Mouse (Mus musculus): ENCODE data around the gene Epha5.

Epha5 gene

DNA sequence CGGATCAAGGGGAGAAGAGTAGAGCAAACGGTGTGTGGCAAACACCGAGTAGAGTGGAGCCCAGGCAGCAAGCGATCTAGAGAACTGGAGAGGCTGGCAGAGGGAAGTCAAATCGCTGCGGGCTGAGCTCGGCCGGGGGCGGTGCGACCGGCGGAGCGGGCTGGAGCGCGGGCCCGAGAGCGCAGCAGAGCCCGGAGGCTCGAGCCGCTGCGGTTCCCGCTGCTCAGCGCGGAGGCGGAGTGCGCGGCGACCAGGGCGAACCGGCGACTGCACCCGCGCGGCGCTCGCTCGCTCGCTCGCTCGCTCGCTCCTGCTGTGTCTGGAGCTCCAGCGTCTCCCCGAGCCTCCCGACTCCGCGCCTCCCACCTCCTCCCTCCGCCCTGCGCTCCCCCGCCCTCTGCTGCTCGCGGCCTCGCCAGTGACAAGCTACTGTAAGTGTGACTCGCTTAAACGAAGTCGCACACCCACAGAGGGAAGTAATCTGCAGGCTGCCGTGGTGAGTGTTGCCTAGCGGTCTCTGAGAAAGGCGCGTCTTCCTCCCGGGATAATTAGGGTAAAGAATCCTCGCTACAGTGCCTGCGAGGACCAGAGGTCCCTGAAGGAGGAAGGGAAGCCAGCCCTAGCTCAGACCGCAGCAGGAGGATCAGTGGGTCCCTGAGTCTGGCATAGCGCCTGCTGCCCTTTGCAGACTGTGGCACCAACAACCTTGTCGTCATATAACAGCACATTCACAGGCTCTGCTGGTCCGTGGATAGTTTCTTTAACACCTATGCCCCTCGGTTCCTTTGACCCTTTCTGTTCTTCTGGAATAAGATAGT, at the start of gene Epha5:
Gene Epha5, minus strand, starts transcription at position 321 of the 818 bp plus-strand sequence.
- DNase-seq (ENCODE audit: low spot score in 2 of 2): no peak

DNA sequence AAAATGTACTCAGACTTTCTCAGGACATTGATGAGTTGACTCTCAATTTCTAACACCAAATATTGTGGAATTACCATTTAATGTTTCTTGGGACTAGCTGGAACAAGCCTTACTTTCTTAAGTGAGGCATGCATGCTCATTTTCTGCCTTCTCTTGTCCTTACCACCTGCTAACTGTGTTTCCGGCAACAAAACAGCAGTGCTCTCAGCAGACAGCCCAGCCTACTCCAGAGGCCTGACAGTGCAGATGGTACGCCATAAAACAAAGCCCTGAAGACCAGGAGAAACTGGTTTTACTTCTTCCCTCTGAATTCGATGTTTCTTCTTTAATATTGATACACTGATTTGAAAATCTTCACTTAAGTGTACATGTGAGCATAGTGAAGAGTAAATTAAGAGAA, 39.0 kb upstream of the Epha5 start:
- no peak for DNase-seq (ENCODE audit: low spot score in 2 of 2)

DNA sequence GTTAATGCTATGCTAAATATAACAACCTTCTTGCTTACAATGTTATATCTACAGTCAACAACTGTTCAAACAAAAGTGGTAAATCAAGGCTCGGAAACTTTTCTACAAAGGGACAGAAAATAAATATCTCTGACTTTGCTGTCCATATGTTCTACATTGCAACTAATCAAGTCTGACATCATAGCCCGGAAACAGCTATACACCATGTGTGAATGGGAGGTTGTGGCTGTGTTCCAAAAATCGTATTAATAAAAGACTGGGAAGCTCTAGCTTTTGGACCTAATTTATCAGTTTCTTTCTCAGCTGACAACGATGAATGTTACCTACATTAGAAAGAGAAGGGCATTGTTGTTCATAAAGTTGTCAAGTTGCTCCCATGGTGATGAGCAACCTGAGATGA, 37.5 kb upstream of the Epha5 start:
- DNase-seq (ENCODE audit: low spot score in 2 of 2): no peak

DNA sequence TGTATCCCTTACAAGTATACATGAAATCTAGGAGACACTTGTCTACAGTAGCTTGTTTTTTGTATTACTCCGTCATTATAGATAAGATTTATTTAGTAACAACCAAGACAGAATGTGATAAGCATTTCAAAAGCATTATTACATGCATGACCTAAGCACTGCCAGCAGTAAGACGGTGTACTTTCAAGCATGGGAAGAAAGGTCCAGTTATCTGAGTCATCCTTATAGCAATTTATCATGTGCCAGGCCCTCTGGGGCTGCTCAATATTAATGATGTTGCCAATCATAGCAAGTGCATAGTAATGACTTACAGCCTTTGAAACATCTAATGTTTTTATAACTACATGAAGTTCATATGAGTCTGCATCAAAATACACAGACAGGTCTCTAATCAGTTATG, 36.7 kb upstream of the Epha5 start:
- DNase-seq (ENCODE audit: low spot score in 2 of 2): no peak

DNA sequence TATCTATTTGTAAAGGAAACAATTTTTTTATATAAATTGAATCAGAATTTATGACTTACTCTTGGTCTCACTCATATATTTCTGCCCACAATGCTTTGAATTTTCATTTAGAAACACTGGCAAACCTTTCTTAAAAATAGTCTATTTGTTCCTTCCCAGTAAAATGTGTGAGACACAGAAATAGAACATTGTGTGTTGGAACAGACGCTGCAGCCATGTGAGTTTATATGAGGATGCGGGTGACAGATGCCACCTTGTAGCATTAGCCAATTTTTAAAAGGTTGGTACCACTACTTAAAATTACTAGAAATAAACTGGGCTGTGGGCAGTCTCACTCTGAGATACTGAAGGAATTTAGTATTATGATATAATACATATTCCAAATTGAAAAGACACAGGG, 23.1 kb upstream of the Epha5 start:
- DNase-seq (ENCODE audit: low spot score in 2 of 2): no peak

DNA sequence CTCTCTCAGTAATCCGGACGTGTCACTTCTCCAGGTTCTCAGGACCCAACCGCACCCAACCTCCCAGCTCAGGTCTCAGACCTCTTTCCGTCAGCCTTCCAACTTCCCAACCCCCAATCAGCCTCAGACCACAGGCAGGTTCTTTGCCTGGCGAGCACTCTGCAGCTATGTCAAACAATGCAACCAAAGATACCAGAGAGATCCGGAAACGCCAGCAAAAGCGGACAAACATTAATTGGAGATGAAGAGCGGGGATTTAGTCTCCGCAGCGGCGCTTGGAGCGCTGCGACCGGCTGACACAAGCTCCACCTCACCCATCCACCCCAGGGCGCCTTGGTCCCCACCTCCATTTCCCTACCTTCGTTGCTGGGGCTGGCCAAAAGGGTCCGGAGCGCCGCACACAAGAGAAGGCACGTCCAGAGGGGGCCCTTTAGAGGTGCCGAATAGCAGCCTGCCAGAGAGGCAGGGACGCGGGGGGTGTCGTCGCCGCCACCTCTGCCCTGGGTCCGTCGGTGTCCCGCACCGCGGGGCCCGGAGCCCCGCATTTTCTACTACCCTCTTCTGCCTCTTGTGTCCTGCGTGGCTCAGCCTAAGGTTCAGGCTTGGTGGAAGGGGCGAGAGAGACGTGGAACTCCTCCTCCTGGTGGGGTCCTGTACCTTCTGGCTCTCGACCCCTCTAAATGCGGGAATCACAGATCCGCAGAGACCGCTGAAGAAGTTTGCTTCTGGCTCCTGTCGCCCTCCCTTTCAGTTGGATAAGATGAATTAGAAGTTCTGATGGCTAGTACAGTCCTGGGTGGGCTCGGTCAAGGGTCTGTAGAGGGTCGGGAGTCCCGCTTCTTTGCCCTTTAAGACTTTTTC, 991 bp downstream of the Epha5 start:
- no peak for DNase-seq (ENCODE audit: low spot score in 2 of 2)

DNA sequence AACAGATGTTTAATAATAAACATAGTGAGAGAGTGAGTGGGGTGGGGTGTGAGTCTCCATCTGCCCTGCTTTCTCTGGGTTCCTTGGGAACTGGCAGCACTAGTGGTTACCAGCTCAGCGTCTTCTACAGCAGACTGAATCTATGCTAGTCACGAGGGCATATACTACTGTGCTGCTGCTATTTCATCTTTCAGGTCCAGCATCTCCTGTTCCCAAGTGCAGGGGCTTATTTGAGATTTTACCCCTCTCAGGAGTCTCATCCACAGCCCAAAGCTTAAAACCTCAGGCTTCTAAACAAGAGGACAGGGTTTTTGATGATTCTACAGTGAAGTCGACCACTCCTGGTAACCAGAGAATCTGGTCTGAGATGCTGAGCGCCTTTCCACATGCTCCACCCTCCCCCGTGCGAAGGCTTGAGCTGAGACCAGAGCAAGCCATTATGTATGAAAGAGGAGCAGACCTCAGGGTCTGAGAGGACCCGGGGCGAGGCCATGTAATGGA, 2.2 kb downstream of the Epha5 start:
- DNase-seq (ENCODE audit: low spot score in 2 of 2): no peak

DNA sequence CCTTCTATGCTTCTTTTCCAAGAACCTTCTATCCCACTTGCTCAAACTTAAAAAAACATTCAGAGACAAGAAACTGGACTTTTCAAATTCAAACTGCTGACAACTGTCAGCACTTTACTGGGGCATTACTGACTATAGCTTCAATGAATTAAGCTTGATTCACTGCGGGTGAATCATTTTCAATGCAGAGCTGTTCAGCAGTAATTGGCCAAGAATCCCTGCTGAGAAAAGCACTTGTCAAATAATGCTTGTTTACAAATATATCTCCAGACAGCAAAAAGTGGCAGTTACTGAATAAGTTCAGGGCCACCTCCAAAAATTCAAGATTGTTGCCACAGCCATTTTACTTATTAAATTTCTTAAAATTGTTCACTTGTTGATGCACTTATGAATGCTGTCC, 4.2 kb downstream of the Epha5 start:
- DNase-seq (ENCODE audit: low spot score in 2 of 2): no peak

DNA sequence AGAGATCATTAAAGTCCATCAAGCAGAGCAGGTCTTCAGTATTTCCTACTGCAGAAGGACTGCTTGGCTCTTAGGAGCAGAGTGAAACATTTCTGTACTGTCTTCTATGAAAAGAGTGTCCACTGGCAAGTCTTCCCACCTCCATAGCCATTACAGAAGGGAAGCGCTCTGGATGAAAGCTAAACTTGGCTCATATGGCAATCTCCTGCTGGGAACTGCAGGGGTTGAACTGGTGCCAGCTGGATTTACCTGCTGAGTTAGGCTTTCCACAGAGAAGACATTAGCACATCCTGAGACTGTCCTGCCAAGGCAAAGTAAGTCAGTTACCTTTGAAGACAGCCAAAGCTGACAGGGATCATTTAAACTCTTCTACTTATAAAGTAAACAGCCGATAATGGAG, 8.8 kb downstream of the Epha5 start:
- DNase-seq (ENCODE audit: low spot score in 2 of 2): no peak

DNA sequence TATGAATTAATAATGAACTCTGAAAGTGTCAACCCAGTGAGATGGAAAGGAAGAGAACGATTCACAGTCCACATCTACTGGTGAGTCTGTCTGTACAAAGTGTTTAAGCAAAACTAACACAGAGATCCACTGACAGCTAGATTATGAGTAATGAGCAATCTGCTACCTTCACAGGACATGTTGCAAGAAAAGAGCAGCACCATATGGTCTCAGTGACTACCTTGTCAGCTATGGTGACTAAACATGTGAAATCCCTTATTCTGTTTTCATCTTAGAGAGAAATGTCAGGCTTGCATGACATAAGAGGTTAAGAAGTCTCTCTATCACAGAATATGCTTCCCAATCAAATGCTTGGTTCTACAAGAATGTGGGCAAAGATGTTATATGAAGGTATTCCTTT, 20.1 kb downstream of the Epha5 start:
- DNase-seq (ENCODE audit: low spot score in 2 of 2): no peak

DNA sequence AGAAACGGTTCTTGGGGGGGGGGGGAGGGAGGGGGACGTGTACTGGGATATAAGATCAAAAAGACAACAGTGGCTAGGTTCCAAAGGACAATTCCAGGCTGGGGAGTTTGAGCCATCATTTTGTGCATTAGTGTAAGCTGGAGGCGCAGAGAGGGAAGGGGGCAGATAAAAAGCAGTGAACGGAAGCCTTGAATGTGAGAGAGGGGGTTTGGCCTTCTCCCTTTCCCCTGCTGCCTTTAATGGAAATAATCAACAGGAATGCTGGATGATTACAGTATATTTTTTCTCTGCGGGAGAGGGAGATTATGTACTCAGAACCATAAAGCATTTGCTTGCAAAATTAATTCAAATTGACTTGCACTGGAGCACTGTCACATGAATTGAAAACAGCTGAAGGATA, 51.8 kb downstream of the Epha5 start:
- DNase-seq (ENCODE audit: low spot score in 2 of 2): no peak

DNA sequence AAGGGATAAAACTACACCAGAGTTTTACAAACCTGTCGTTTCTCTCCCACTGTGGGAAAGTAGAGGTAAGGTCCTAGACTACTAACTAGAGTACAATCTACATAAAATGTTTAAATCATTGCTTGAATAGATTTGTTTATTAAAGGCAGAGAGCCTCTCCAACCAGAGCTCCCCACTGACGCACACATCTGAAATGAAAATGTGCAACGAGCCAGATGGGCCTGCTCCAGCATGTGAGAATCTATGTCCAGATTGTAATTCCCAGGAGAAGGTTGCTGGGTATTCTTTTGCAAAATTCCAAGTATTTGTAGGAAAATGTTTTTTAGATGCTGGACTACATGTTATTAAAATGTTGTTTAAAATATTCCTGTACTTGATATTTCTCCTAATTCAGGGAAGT, 57.8 kb downstream of the Epha5 start:
- no peak for DNase-seq (ENCODE audit: low spot score in 2 of 2)

DNA sequence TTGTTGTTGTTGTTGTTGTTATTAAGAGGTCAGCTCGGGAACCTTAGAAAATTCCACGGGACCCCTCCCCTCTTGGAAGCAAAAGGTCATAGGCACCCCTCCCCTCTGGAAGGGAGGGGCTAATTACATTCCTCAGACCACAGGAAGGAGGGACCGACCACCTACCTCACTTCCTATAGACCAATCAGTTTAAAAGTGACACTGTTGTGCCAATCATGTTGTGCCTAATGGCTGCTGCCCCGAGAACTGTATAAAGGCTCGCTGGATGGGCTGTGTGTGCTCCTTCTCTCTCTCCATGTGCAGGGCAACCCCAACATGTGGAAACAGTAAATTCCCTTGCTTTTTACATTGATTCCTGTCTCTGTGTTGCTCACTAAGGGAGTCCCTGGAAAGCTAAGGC, 64.1 kb downstream of the Epha5 start:
- no peak for DNase-seq (ENCODE audit: low spot score in 2 of 2)

DNA sequence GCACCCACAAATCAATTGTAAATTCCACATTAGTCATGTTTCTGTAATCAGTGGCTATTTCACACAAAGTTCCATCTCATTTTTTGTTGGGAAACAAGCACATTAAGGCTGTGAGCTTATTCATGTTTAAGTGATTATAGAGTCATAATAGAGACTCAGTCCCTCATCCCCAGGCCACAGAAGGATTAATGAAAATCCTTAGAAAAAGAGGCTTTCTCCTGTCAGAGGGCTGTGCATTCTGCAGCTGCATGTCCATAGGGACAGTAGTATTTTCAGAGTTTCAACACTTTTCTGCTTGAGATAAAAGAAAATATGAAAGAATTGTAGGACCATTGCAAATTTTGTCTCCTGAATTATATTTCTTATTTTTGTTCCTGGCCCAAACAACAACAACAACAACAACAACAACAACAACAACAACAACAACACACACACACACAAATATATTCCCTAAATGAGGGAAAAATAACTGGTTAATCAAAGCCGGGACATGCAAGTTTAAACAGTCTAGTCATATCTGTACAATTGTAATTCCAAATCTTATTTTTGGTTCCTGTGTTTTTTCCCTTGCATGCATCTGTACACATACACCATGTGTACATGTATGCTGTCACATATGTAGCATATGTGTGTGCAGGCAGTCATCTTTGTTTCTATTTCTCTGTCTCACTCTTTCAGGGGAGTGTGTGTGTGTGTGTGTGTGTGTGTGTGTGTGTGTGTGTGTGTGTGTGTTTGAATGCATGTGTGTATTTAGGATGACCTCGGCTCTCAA, 70.3 kb downstream of the Epha5 start:
- DNase-seq (ENCODE audit: low spot score in 2 of 2): no peak

DNA sequence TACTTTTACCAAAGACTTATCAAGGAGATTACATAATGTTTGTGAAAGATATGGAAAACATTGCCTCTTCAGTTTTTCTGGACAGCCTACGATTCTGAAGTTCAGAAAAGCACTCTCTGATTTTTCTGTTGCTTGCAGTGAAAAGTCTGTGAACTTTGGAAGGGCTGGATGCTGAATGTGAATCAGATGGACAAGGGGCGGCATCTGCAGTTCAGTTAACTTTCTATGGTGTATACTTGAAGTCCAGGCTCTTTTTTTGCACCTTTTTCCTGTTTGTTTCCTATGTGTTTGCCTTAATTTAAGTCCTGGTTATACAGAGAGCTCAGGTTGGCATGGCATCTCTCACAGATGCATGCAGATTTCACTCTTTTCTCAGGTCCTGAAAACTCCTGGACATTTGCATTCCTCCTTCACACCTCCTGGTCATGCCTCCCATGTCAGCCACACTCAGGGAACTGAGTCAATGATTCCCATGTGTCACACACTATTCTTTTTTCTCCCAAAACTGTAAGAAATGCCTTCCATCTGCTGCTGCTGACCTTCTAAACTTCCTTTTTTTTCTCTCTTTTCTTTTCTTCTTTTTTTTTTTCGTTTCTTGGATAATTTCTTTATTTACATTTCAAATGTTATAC, 81.2 kb downstream of the Epha5 start:
- DNase-seq (ENCODE audit: low spot score in 2 of 2): no peak

DNA sequence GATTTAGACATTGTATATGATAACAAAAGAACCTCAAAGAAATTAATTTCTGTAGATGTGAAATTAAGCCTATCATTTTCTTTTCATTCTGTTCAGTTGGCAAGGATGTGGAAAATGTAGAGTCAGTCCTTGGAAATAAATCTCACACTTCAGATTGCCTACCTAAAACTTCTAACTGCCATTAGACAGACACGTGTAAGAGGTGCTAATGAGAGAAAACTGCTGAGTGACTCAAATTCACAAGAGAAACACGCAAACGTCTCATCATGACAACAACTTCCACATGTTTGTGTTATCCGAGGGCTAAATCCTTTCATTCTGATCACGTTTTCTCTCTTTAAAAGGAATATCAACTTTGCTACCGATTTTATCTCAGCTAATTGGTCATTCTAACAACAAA, 82.7 kb downstream of the Epha5 start:
- DNase-seq (ENCODE audit: low spot score in 2 of 2): no peak

DNA sequence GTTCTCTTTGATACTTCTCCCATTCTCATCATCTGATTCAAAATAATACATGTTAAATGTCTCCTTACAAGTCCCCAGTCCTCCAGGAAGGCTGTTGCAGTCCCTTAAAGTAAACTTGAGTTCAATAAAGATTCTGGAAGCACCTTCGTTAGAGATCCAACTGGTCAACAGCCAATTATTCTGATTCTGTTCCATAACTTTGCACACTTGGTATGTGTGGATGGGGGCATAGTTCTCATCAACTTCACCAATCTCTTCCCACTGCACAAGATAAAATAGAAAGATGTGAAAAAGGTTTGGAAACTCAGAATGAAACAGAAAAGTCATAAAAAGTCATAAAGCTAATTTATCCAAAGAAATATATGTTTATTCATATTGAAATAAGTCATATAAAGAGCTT, 85.6 kb downstream of the Epha5 start:
- no peak for DNase-seq (ENCODE audit: low spot score in 2 of 2)

DNA sequence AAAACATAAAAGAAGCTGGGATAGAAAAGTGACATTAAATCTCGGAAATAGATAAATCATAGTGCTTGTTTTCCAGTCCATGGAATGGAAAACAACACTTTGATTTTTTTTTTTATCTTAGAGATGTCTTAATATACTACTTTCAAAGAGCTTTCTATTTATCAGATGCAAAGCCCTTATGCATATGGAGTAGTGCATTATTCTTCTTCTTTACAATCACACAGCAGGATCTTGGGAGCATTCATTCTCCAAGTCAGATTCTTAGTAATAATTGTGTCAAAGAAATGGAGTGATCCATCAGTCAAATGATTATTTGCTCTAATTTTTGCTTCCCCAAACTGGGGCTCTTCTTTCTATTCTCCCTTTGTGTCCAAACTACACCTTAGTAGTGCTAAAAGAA, 96.6 kb downstream of the Epha5 start:
- no peak for DNase-seq (ENCODE audit: low spot score in 2 of 2)

DNA sequence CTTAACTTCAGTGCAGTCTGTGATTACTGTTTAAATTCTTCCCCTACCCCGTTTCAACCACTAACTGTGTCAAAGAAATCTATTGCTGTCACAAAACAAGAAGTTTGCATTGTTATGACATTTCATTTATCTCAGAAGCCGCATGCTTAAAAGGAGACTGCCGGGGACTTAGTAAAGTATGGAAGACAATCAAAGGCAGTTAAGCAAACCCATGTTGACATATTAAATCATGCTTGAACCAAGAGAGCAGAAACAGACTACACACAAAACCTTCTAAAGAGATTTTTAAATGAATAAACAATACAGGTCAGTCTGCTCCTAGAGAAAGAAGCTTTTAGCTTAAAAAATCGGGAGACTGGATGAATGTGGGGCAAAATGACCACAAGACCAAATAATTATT, 97.0 kb downstream of the Epha5 start:
- DNase-seq (ENCODE audit: low spot score in 2 of 2): no peak

DNA sequence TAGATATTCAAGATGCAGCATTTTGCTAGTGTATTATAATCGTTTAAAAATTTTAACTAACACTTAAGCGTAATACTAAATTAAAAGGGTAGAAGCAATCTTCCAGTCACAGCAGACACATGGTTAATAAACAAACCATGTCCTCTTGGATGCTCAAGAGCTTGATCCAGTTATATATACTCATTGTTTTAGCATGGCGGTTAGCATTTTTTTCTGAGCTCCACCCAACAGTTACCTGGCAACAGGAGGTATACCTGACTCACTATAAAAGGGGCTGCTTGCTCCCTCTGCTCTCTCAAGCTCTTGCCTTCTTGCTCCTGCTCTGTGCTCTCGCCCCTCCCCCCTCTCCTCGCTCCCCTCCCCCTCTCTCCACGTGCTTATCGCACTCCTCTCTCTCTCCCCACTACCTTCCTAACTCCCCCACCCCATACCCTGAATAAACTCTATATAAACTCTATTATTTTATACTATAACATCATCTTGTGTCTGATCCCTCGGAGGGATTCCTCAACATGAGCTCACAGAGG, 98.3 kb downstream of the Epha5 start:
- no peak for DNase-seq (ENCODE audit: low spot score in 2 of 2)

DNA sequence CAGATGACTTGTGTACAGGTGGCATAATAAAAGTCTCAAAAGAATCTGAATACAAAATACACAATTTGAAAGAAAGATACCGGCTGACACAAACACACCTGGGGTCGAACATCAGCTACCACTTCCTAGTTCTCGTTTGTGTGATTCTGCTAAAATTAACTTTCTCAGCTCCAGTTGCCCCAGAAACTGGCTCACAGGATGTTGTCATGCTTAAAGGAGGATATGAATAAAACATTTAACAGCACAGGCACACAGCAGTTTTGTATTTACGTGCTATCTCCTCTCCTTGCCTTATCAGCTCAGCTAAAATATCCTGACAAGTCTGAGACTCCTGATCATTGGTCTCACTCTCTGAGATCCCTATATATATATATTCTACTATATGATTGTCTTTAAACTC, 99.3 kb downstream of the Epha5 start:
- DNase-seq (ENCODE audit: low spot score in 2 of 2): no peak

DNA sequence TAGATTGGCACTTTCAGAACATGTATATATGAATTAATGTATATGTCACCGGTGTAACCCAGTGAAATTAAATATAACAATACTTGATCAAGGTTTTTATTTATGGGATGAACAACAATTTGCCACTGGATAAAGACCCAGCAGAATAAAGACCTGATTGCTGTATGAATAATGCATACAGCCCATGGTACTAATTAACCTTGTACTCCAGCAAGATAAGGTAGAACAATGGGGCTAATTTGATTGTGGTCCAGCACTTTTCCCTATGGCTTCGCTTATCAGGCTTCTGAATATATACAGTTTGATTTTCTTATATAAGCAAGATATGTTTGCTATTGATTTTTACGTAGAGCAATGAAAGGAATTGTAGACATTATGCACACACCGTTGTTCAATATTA, 103.6 kb downstream of the Epha5 start:
- DNase-seq (ENCODE audit: low spot score in 2 of 2): no peak

All from natural killer cell, adult 2 months (primary cell).